Mouse (Mus musculus): ENCODE data around the gene Gstm5. TPM values are rescaled to one million over a fixed set of nuclear protein-coding genes. Genes with fewer than 3 reads are reported as not detected.
A peak's percentile ranks its signal among the peaks of the same experiment; 100 is the strongest.

Gene Gstm5
- polyA plus RNA-seq (2016; fragmentation: Nextera tagmentation; extraction: Ambion mirVana) = 204 and 216 TPM in 2 replicates

DNA sequence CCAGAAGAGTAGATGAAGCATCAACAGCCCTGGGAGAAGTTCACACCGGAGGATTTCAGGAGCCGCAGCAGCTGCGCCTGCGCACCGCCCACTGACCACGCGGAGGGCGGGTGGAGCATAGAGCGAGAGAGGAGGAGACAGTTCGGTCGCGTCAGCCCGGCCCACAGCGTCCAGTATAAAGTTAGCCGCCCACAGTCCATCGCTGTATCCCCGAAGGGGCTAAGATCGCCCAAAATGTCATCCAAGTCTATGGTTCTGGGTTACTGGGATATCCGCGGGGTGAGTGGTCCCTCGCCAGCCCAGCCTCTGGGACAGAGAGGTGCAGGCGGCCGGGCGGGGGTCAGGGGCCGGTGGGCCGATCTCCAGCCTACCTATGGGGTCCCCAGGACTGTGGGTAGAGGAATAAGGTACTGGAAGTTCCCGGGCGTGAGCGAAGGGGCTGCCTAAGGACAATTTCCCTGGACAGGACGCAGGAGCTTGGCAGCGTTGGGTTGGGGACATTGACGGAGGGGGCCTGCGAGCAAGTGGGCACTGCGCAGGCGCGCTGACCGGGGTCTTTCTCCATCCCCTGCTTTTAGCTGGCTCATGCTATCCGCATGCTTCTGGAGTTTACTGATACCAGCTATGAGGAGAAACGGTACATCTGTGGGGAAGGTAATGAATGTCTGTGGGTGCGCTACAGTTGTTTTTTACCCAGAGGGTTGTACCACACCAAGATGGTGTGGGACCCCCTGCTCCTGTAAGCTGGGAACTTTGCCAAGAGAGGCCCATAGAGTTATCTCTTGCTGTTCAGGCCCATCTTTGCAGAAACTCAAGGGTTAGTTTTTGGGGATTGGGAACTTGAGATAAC, at the start of gene Gstm5:
TSS of gene Gstm5 (plus strand) at position 102 of the 850 bp plus-strand sequence.
- H3K4me2 ChIP-seq (replicated peaks) = peak within 1 kb of the TSS; percentile 84
- no peak within 1 kb of the TSS for H3K27ac ChIP-seq
- peak; percentile 96 for ATAC-seq (ENCODE audit: low FRiP score, low read depth)
- peaks cover 9% of the 10 kb centered on the region; the same call in 1 of the 2 replicates for H3K4me1 ChIP-seq
- no peaks in the 10 kb centered on the region for H3K9me3 ChIP-seq
- WGBS = 6% methylated on average over 40 of the region's 40 CpGs
- peak within 1 kb of the TSS; percentile 84 for H3K9ac ChIP-seq
- H3K36me3 ChIP-seq = peaks cover 17% of the 10 kb centered on the region
- no peaks in the 10 kb centered on the region for H3K27me3 ChIP-seq (replicated peaks)
- H3K4me3 ChIP-seq = peak within 1 kb of the TSS; percentile 68

DNA sequence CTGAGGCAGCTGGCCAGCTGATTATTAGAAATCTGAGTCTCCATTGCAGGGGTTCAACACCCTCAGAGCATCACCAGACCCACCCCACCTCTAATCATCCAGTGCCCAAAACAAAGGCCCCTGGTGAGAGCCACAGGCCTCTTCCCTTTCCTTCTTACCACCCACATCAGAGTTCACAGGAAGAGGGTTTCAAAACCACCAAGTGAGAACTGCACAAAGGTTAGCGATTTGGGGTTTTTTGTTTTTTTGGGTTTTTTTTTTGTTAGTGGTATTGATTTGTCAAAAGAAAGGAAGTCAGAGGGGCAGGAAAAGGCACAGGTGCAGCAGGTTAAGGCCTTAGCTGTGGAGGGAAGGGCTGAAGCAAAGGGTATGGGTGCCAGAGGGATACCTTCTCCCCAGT, 49.4 kb upstream of the Gstm5 start:
- ATAC-seq (ENCODE audit: low FRiP score, low read depth) = no peak
- peaks cover 35% of the 10 kb centered on the region for H3K4me1 ChIP-seq
- no peak overlapping the region for H3K4me3 ChIP-seq
- H3K9ac ChIP-seq = no peak overlapping the region
- no peaks in the 10 kb centered on the region for H3K27me3 ChIP-seq (replicated peaks)
- H3K36me3 ChIP-seq = no peaks in the 10 kb centered on the region
- H3K9me3 ChIP-seq = no peaks in the 10 kb centered on the region
- no peak overlapping the region for H3K27ac ChIP-seq
- WGBS = 94% methylated on average over 1 of the region's 1 CpGs
- H3K4me2 ChIP-seq (replicated peaks) = no peak overlapping the region

- H3K27me3 ChIP-seq (replicated peaks) = 0 out of 2 replicates have a peak, but pooled peaks cover 2% of the 10 kb centered on the region
- no peak for ATAC-seq (ENCODE audit: low FRiP score, low read depth)
- H3K4me2 ChIP-seq (replicated peaks) = no peak overlapping the region
- H3K9ac ChIP-seq = no peak overlapping the region
- no peak overlapping the region for H3K27ac ChIP-seq
- H3K9me3 ChIP-seq = no peaks in the 10 kb centered on the region
- H3K4me3 ChIP-seq = no peak overlapping the region
- no peaks in the 10 kb centered on the region for H3K36me3 ChIP-seq
- 86% methylated on average over 3 of the region's 3 CpGs for WGBS
- H3K4me1 ChIP-seq = peaks cover 35% of the 10 kb centered on the region
Measured at GRCm38 (mm10) chr3:107846835-107847234, 48.8 kb upstream of the Gstm5 start.

- Histone ChIP-seq H3K9ac (no peak overlapping the region), H3K4me1 (peaks cover 35% of the 10 kb centered on the region), H3K4me3 (no peak overlapping the region), H3K9me3 (no peaks in the 10 kb centered on the region), H3K27ac (no peak overlapping the region), H3K27me3 (replicated peaks) (0 out of 2 replicates have a peak, but pooled peaks cover 5% of the 10 kb centered on the region), H3K4me2 (replicated peaks) (no peak overlapping the region), H3K36me3 (no peaks in the 10 kb centered on the region)
- 38% methylated on average over 4 of the region's 4 CpGs for WGBS
- ATAC-seq (ENCODE audit: low FRiP score, low read depth) = no peak
Measured at GRCm38 (mm10) chr3:107848126-107848525, 47.5 kb upstream of the Gstm5 start.

DNA sequence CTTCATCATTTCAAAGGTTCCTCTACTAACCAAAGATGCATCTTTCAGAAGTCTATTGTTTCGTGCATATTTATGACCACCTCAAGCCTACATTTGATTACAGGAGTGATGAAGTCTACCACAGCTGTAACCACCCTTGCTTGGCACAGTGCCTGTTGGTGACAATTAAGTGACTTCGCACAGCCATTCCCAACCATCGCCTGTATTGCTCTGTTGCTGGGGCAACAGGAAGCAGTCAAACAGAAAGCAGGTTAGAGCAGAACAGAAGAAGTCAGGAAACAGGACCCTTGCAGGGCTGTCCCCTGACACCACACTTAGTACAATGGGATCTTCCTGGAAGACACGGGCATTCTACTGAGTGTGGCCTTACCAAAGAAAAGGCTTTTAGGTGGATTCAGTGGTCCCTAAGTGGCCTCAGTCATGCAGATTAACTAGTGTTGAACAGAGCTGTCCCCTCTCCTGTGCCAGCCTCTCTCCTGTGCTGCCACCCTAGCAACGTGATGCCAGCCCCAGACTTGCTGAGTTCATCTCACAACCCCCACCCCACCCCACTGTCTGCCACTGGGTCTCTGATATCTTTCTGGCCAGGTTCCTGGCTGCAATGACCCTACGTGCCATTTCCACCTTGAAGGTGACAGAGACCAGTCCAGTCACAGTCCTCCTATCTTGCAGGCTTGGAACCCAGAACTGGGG, 46.5 kb upstream of the Gstm5 start:
- Histone ChIP-seq H3K4me2 (replicated peaks) (no peak overlapping the region), H3K4me3 (no peak overlapping the region), H3K9ac (no peak overlapping the region), H3K27me3 (replicated peaks) (0 out of 2 replicates have a peak, but pooled peaks cover 5% of the 10 kb centered on the region), H3K36me3 (no peaks in the 10 kb centered on the region), H3K9me3 (no peaks in the 10 kb centered on the region), H3K4me1 (peaks cover 34% of the 10 kb centered on the region), H3K27ac (no peak overlapping the region)
- peak; percentile 35; the same call in 1 of the 2 replicates for ATAC-seq (ENCODE audit: low FRiP score, low read depth)
- WGBS = 48% methylated on average over 6 of the region's 6 CpGs

GRCm38 (mm10) chr3:107849693-107850031, 46.0 kb upstream of the Gstm5 start:
- no peak for ATAC-seq (ENCODE audit: low FRiP score, low read depth)

DNA sequence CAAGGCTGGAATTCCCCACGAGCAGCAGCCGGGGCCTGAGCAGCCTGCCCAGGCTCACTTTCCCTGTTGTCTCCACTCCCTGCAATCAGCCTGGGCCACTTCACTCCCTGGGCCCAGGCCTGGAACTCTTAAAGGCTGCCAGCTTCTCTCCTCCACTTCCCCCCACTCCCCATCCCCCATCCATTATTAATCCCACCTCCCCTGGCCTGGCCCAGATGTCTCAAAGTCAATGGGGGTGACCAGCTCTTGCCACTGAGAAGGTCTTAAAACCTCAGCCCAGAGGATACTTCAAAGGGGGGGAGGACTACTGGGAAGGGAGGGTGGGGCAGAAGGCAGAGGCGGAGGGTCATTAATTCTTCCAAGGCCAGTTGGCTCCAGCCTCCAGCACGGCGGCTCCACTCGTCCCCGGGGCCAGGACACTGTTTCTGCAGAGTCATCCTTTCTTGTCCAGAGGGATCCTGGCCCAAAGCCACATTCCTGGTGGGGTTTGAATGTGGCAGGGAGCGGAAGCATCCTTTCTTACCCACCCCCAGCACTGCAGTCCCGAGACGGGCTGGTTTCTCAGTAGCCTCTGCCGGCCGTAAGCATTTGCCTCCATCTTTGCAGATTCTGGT, 45.1 kb upstream of the Gstm5 start:
- ATAC-seq (ENCODE audit: low FRiP score, low read depth) = no peak; the same call in 1 of the 2 replicates
- Histone ChIP-seq H3K4me3 (no peak overlapping the region), H3K4me1 (peaks cover 27% of the 10 kb centered on the region), H3K4me2 (replicated peaks) (peak overlapping the region; percentile 52), H3K9me3 (no peaks in the 10 kb centered on the region), H3K36me3 (no peaks in the 10 kb centered on the region), H3K9ac (0 out of 2 replicates have a peak overlapping the region, but pooled peaks have one; percentile 18), H3K27ac (no peak overlapping the region), H3K27me3 (replicated peaks) (0 out of 2 replicates have a peak, but pooled peaks cover 5% of the 10 kb centered on the region)
- WGBS = 8% methylated on average over 12 of the region's 12 CpGs

More at GRCm38 (mm10) chr3:107849693-107850031, 46.0 kb upstream of the Gstm5 start:
- Histone ChIP-seq H3K27ac (no peak overlapping the region), H3K4me2 (replicated peaks) (no peak overlapping the region), H3K27me3 (replicated peaks) (0 out of 2 replicates have a peak, but pooled peaks cover 5% of the 10 kb centered on the region), H3K9me3 (no peaks in the 10 kb centered on the region), H3K9ac (no peak overlapping the region), H3K36me3 (no peaks in the 10 kb centered on the region), H3K4me3 (no peak overlapping the region), H3K4me1 (peaks cover 28% of the 10 kb centered on the region)
- WGBS = 72% methylated on average over 2 of the region's 2 CpGs

GRCm38 (mm10) chr3:107852786-107853185, 42.8 kb upstream of the Gstm5 start:
- ATAC-seq (ENCODE audit: low FRiP score, low read depth) = no peak
- H3K36me3 ChIP-seq = no peaks in the 10 kb centered on the region
- 65% methylated on average over 7 of the region's 7 CpGs for WGBS
- H3K9ac ChIP-seq = no peak overlapping the region
- 0 out of 2 replicates have a peak, but pooled peaks cover 6% of the 10 kb centered on the region for H3K27me3 ChIP-seq (replicated peaks)
- no peak overlapping the region for H3K27ac ChIP-seq
- H3K4me3 ChIP-seq = no peak overlapping the region
- H3K4me1 ChIP-seq = peaks cover 27% of the 10 kb centered on the region
- no peak overlapping the region for H3K4me2 ChIP-seq (replicated peaks)
- no peaks in the 10 kb centered on the region for H3K9me3 ChIP-seq

GRCm38 (mm10) chr3:107853232-107854181, 42.1 kb upstream of the Gstm5 start:
- Histone ChIP-seq H3K9ac (no peak overlapping the region), H3K4me3 (no peak overlapping the region), H3K27ac (no peak overlapping the region), H3K9me3 (no peaks in the 10 kb centered on the region), H3K36me3 (no peaks in the 10 kb centered on the region), H3K4me2 (replicated peaks) (no peak overlapping the region), H3K27me3 (replicated peaks) (0 out of 2 replicates have a peak, but pooled peaks cover 9% of the 10 kb centered on the region), H3K4me1 (peaks cover 20% of the 10 kb centered on the region)
- no peak for ATAC-seq (ENCODE audit: low FRiP score, low read depth)
- 86% methylated on average over 17 of the region's 17 CpGs for WGBS

- no peak overlapping the region for H3K27ac ChIP-seq
- 80% methylated on average over 13 of the region's 13 CpGs for WGBS
- H3K9ac ChIP-seq = no peak overlapping the region
- H3K27me3 ChIP-seq (replicated peaks) = 0 out of 2 replicates have a peak, but pooled peaks cover 9% of the 10 kb centered on the region
- H3K36me3 ChIP-seq = no peaks in the 10 kb centered on the region
- no peak overlapping the region for H3K4me3 ChIP-seq
- no peak for ATAC-seq (ENCODE audit: low FRiP score, low read depth)
- peaks cover 7% of the 10 kb centered on the region for H3K4me1 ChIP-seq
- H3K4me2 ChIP-seq (replicated peaks) = no peak overlapping the region
- H3K9me3 ChIP-seq = no peaks in the 10 kb centered on the region
Measured at GRCm38 (mm10) chr3:107855368-107855767, 40.3 kb upstream of the Gstm5 start.

- no peak for ATAC-seq (ENCODE audit: low FRiP score, low read depth)
Measured at GRCm38 (mm10) chr3:107857646-107858045, 38.0 kb upstream of the Gstm5 start.

More at GRCm38 (mm10) chr3:107857646-107858045, 38.0 kb upstream of the Gstm5 start:
- H3K27ac ChIP-seq = no peak overlapping the region
- no peaks in the 10 kb centered on the region for H3K4me1 ChIP-seq
- H3K36me3 ChIP-seq = no peaks in the 10 kb centered on the region
- no peak overlapping the region for H3K4me3 ChIP-seq
- H3K9ac ChIP-seq = no peak overlapping the region
- H3K9me3 ChIP-seq = no peaks in the 10 kb centered on the region
- 66% methylated on average over 6 of the region's 6 CpGs for WGBS
- no peak overlapping the region for H3K4me2 ChIP-seq (replicated peaks)
- H3K27me3 ChIP-seq (replicated peaks) = 0 out of 2 replicates have a peak, but pooled peaks cover 4% of the 10 kb centered on the region

Measured in neural tube, embryonic 12.5 days (tissue).